Mouse (Mus musculus) left cerebral cortex, postnatal 10 days (tissue): ENCODE measurements at regions not wholly inside any gene's neighbourhood (a gene's known extent, or its start where the extent isn't known, plus 50 kb on each side); places are given as distances from the start of the nearest gene placed in this dataset.

Source experiments
- DNase-seq, 2 experiments: peaks; one replicate each; pipeline ENCODE4 v3.0.0; 2021 to 2022; ENCODE audit warnings: low spot score in 2 of 2, mixed read lengths in 1 of 2; ENCODE audit errors: extremely low spot score in 1 of 2
- intact Hi-C: fragments of 180-260 bp; cut with DNase I; formaldehyde crosslinking; loops from one replicate; pipeline ENCODE4 v1.15.1; 2025

DNA sequence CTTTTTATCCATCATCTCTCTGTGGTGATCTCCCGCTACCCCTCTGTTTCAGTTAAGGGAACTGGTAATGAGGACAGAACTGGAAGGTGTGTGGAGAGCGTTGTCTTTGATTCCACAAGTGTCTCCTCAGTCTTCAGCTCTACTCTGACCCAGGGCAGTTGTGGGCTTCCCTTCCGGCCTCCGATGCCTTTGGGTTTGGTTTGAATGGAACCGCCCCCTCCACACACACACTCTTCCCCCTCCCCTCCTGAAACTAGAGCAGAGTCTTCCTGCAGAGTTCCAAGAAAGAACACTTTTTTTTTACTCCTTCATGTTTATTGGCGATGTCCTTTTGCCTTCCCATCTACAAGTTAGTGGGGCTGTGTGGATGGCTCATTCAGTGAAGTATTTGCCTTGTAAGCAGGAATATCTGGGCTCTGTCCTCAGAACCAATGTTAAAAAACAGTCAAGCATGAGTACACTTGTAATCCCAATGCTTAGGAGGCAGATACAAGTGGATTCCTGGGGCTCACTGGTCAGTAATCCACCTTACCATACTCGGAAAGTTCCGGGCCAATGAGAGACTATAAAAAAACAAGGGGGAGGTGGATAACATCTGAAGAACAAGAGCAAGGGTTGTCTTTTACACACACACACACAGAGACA lies 70.9 kb upstream of the Magi1 start:
- no peak for DNase-seq
- intact Hi-C loops = no loop called here

DNA sequence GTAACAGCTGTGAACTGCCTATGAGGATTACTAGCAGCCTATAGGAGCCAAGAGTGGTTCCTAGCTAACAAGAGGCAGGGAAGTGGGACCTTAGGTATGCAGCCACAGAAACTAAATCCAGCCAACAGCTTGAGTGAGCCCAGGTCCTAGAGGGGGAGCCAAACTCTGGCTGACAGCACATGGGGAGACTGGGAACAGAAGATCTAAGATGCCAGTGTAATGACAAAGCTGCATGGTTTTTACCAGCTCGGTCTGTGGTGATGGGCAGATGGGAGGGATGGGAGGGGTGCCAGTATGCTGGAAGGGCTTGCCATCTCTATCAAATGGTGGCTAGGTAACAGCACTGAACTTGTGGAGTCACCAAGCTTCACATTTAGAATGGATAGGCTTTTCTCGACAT lies 60.6 kb upstream of the Magi1 start:
- DNase-seq = no peak
- intact Hi-C loops = no loop called here

DNA sequence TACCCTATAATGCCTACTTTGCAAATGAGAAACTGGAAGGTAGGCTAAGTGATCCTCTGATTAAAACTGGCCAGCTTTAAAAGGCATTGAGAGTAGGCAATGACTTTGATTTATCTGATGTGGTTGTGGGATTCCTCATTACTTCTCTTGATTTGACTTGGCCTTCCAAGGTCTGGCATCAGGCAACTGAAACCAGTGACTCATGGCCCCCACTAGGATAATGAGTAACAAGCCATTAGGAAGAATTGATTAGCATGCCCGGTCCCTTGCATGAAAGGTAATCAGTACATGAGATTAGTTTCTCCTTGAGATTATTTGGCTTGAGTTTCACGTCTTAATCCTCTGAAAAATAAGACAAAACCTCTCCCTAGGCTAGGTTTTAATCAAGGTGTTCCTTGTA lies 56.8 kb upstream of the Magi1 start:
- intact Hi-C loops = no loop called here
- DNase-seq = no peak

GRCm38 (mm10) chr6:94336168-94336567 lies 52.5 kb upstream of the Magi1 start:
- intact Hi-C loops = no loop called here
- DNase-seq = no peak
